Mouse (Mus musculus) cerebellum, postnatal 36 days (tissue): Measurements from ENCODE around the gene Ibtk.

ENCODE experiments used
- DNase-seq, 2 experiments: peaks; one replicate each; pipeline ENCODE4 v3.0.0; 2021 to 2022; ENCODE audit warnings: mixed read lengths in 2 of 2

Ibtk gene

DNA sequence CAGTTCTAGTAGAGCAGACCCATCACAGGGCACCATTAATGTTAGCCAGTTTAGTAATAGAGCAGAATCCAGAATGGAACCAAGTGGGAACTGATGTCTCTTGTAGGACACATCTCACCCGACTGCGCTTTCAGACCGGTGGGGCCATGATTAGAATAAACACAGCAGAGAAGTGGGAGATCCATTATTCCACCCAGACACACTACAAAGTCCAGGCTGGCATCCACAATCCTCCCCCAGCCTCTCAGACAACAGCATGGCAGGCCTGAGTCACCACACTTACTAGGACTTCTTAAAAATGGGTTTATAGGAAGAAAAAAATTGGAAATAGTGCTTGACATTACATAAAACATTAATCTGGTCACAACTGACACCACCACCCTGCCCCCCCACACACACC, 53.5 kb downstream of the Ibtk start:
- no peak for DNase-seq

DNA sequence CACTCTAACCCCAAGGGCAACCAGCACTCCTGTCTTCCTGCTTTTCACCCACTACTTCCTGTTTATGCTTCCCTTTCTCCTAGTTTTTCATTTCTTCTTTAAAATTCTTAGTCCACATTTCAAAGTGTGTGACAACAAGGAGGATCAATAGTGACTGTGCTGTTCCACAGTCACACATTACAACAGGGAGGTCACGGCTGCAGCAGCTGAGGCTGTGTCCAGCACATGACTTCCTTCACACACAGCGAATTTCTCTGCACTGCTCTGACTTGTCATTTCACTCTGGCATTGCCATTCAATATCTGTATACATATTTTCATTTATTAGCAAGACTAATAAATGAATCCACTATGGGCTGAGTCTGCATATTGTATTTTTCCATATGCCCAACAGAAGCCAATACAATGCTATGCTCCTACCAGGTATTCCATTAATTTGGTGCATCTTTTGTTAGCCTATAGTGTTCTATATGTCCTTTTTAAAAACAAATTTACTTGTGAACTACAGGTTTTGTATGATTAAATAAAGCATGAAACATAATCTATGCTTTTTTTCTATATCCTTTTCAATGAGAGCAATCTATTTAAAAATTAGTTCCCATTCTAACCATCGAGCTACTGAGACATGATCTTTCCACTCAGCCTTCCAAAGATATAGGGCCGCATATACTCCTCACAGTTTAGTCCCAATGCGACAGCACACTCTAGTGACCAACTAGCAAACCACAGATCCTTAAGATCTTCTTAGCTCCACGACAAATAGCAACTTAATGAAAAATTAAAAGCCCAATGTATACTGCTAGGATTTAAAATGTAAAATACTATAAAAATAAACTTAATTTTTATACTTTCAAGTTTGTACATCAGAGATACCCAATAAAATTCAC, 55.7 kb downstream of the Ibtk start:
- DNase-seq = peak in 1 of 2 experiments; percentile 8

DNA sequence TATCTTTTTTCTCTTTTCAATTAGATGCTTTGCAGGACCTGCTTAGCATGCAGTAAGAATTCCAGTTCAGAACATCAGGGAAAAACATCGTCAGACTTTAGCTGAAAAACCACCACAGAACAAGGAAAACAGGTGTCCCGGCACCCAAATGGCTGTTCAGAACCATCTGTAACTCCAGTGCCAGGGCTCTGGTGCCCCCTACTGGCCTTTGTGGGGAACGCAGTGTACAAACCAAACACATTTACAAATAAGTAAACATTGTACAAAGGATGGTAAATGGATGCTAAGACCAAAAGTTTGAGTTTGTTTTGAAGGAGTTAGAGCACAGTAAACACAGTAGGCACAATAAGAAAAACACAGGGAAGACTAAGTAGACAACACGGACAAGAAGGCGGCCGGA, 64.1 kb downstream of the Ibtk start:
- no peak for DNase-seq

DNA sequence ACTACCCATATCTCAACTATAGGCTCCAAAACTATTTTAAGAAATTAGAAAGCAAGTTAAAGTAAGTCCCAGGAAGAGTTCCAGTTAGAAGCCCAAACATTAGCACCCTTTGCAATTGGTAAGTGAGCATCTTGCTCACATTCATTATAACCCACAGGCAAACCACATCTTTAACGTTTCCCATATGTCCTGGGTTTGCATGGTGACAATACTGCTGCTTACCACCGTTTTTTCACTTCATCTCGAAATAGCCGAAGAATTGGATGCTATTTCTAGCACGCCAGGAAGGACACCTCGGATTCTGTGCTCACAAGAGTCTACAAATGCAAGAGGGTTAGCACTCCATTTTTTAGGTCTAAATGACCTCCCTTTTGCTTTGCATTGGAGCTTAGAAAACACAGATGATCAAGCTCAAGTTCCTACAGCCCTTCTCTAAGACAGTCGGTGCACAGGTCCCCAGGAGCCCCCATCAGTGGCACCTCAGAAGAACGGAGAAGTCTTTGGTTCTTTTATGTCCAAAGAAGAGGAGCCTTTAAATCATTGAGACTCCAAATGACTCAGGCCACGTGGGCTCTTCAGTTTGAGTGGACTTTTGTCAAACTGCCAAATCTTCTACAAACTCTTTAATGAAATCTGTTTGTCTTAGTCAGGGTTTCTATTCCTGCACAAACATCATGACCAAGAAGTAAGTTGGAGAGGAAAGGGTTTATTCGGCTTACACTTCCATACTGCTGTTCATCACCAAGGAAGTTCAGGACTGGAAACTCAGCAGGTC, 73.8 kb downstream of the Ibtk start:
- no peak for DNase-seq

DNA sequence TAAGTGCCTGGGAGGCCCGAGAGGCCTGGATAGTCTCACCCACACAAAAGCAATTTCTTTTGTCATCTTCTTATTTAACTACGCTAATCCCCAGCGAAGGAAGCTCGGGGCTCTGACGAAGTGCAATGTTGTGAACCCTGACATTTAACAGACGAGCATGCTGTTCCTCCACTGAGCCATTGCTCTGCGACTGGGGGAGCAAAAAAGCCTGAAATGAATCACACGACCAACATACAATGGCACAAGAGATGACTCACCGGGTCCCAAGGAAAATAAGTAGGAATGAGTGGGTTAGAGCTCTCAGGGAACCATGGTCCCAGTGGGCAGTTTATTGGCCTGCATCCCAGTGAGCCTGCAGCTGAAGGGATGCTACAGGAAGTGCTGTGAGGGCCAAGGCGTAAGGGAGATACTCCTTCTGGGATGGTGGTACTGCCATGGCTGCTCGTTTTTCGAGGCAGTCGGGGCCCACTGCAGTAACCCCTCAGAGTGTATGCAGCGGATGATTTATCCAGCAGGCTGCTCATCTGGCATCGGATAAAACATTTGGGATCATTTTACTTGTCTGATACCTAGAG, 75.1 kb downstream of the Ibtk start:
- no peak for DNase-seq

DNA sequence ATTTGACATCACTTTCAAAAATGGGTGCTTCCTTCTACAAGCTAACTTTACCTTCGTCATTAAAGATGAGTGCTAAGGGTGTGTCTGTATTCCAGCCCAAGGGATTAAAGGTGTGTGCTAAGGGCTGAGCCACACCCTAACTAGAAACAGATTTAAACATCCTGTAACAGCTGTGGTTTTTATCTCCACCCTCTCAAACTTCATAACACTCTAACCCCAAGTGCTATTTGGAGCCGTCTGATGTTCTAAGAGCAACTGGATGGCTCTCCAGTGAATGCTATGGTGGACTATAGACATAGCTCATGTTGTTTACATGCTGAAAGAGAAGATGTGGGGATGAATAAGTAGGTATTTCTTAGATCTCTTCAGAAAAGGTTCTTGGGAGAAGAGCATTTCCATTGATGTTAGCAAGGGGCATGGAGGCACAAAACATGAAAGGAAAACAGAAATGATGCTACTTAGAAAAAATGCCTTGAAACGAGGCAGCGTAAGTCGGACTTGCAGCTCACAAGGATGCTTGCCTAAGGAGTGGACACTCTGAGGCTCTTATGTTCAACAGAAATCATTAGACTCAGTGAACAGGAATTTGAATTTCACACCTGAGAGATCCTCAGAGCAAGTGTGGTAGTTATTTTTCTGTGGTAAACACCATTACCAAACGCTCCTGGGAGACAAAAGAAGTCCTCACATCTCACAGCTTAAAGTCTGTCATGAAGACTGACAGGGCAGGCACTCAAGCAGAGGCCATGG, 77.4 kb downstream of the Ibtk start:
- no peak for DNase-seq

DNA sequence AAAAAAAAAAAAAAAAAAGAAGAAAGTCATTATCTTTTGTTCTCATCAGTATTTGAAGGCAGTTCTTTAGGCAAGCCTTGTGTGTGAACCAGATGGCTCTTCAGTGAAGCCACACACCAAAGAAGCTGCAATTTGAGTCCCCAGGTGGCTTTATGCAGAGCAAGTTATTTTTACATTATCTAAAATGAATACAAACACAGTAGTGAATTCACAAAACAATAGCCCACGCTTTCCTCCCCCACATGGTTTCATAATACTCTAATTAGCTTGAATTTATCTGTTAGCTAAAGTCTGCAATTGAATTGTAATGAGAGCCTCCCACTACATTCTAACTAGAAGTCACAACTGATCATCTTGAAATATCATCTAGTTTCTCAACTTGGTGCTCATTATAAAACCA, 84.8 kb downstream of the Ibtk start:
- no peak for DNase-seq

DNA sequence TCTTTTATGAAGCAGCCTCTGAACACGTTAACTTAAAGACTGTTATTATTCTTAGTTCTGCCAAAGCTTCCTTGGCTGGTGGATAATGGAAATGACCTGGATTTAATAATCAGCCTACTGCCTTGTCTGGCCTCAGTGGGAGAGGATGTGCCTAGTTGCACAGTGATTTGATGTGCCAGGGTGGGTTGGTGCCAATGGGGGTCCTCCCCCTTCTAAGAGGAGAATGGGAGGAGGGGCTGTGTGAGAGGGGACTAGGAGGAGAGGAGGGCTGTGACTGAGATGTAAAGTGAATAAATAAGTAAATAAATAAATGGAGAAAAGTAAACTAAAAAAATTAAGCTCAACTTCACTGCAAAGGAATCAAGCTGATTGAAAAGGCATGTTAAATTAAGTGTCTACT, 85.3 kb downstream of the Ibtk start:
- DNase-seq = no peak

DNA sequence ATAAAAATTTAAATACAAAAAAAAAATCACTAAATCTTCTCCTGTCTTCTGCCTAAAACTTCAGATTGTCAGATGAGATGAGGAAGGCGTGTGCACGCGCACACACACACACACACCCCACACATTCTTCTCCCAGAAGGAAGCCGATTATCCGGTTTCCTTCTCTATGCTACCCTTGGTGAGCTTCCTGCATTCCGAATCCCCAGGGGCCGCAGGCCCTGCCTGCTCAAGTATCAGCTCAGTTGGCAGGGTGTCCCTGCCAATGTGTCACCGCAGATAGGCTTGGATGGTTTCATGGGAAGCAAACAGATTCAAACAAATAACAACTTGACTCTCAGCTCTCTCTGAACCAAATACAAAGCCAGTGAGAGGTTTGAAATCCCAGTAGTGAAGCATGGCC, 86.0 kb downstream of the Ibtk start:
- no peak for DNase-seq

DNA sequence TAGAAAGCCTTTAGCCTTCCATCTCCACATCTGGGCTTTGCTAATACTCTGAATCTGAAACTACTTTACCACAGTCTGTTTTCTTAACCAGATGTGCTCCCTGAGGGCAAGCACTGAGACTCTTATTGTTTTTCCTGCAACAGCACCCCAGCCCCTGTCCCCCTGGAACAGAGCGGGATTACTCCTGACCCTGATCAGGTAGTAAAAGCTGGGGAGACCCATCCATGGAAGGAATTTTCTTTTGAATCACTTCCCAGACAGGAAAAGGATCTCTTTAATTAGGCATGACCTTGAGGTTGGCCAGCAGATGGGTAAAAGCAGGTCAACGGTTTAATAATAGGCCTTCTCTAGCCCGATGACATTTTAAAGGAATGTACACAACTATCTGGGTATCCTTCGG, 95.7 kb downstream of the Ibtk start:
- no peak for DNase-seq

DNA sequence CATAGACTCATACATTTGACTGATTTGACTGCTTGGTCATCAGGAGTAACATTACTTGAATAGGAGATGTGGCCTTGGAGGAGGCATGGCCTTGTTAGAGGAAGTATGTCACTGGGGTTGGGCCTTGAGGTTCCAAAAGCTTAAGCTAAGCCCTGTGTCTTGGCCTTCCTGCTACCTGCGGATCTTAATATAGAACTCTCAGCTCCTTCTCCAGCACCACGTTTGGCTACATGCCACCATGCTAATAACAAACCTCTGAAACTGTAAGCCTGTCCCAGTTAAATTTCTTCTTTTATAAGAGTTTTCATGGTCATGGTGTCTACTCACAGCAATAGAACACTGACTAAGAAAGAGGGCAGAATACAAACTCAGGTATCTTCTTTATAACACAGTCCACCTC, 110.9 kb downstream of the Ibtk start:
- no peak for DNase-seq
